Mouse (Mus musculus) cerebellum, adult 2 months (tissue): ENCODE measurements around the gene Zbtb20. TPM values are rescaled to one million over a fixed set of nuclear protein-coding genes. Genes with fewer than 3 reads are reported as not detected.

Experiments
- DNase-seq, 2 experiments: peaks; one replicate each; pipeline ENCODE4 v3.0.0; 2021
- H3K27ac ChIP-seq: fragments of 200-500 bp; 2 replicates; pipeline ENCODE4 v1.5.1; 2012; ENCODE audit warnings: low read length, control low read depth, inconsistent platforms; ENCODE audit not compliant: insufficient read depth
- H3K27me3 ChIP-seq: fragments of 200-500 bp; 2 replicates; pipeline ENCODE4 v1.6.1; 2012; ENCODE audit warnings: inconsistent platforms, mild to moderate bottlenecking, low read length, moderate library complexity; ENCODE audit not compliant: control insufficient read depth, insufficient read depth
- H3K4me1 ChIP-seq: fragments of 200-500 bp; 2 replicates; pipeline ENCODE4 v1.6.1; 2011; ENCODE audit warnings: low read length; ENCODE audit not compliant: control insufficient read depth, insufficient read depth
- H3K4me3 ChIP-seq: fragments of 200-500 bp; replicated peaks from 2 replicates; pipeline ENCODE3; 2011; ENCODE audit warnings: mild to moderate bottlenecking, low read depth, low read length, control low read depth; ENCODE audit not compliant: insufficient read depth
- CTCF ChIP-seq: fragments of 200-500 bp; IDR thresholded peaks from 2 replicates; pipeline ENCODE4 v1.5.1; 2011; ENCODE audit warnings: low read depth, mild to moderate bottlenecking, control low read depth, low read length, moderate library complexity, borderline replicate concordance; ENCODE audit not compliant: insufficient read depth
- POLR2A ChIP-seq: fragments of 200-500 bp; IDR thresholded peaks from 2 replicates; pipeline ENCODE4 v1.6.1; 2011; ENCODE audit warnings: low read length, control low read depth, borderline replicate concordance; ENCODE audit not compliant: insufficient read depth
- WGBS: fragments of 180-500 bp; shearing (Covaris S2); methylation state at CpG from one replicate; pipeline ENCODE4 v1.1.7; 2018; 5-methylcytosine and 5-hydroxymethylcytosine counted together
- polyA plus RNA-seq: library from polyadenylated mRNA; depleted of rRNA; stranded (reverse); fragments of >200 nt; gene quantifications from 2 replicates; pipeline ENCODE4 v1.2.3, GENCODE M21; 2012

Zbtb20 gene
- polyA plus RNA-seq, 1 experiment, result 25.2 TPM

DNA sequence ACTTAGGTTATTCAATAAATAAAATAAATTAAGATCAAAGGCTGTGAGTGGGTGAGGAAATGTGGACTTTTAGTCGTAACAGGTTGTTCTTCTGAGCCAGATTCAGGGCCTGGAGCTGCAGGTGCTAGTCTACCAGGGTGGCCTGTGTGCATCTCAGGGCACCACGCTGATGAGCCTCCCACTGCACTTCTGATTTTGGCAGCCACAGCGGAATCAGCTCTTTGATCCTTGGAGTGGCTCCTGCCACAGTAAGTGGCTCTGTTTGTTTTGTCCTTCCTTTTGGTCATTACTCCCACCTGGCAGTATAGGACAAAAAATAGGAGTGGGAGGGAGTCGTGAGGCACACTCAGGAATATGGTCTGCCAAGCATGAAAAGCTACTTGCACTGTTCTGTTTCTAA lies 354.6 kb downstream of the Zbtb20 start:
- 20% methylated on average over 4 of the region's 4 CpGs for WGBS
- Histone ChIP-seq H3K27ac (no peak overlapping the region), H3K27me3 (no peaks in the 10 kb centered on the region), H3K4me1 (peaks cover 3% of the 10 kb centered on the region; the same call in 1 of the 2 replicates), H3K4me3 (no peak overlapping the region)
- peak; percentile 23 to 32 for DNase-seq
- TF ChIP-seq CTCF, result no peak
- TF ChIP-seq POLR2A, result no peak

DNA sequence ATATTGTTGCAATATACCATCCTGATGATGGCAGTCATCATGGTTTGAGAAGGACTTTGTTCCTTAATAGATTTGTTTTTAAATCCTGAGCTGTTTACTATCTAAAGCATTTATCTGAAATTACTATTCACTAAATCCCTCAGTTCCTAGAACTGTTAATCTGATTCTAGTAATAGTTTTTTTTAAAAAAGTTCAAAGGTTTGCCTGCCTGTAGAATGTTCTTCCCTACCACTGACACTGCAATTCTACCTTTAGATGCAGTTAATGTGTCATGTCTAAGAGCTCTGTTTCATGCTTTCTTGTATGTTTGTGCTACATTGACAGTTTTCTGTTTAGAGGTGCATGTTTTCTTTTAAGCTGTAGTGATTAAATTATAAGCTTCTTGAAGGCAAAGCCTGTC lies 358.6 kb downstream of the Zbtb20 start:
- no peak for TF ChIP-seq POLR2A
- TF ChIP-seq CTCF, result no peak
- Histone ChIP-seq H3K27me3 (no peaks in the 10 kb centered on the region), H3K27ac (no peak overlapping the region), H3K4me1 (peaks cover 5% of the 10 kb centered on the region), H3K4me3 (no peak overlapping the region)
- no peak for DNase-seq

DNA sequence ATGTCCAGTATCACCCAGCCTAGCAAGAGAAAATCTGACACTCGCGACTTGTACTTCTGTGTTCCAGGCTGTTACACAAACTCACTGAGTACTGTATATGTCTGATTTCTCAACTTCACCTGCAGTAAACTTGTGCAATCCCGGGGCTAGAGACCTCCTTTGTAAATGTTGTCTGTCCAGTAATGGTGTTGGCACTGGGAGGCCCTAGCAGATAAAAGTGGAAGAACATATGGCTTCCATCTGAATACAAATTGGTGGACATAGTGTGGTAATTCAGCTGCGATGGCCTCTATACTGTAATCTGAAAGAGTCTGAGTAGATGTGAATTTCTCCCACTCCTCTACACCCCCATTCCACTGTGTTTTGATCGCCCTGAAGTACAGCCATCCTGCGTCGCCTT lies 359.6 kb downstream of the Zbtb20 start:
- Histone ChIP-seq H3K4me3 (no peak overlapping the region), H3K4me1 (peaks cover 3% of the 10 kb centered on the region), H3K27me3 (no peaks in the 10 kb centered on the region), H3K27ac (no peak overlapping the region)
- WGBS, result 45% methylated on average over 7 of the region's 7 CpGs
- DNase-seq, result no peak
- TF ChIP-seq CTCF (no peak), POLR2A (no peak)

DNA sequence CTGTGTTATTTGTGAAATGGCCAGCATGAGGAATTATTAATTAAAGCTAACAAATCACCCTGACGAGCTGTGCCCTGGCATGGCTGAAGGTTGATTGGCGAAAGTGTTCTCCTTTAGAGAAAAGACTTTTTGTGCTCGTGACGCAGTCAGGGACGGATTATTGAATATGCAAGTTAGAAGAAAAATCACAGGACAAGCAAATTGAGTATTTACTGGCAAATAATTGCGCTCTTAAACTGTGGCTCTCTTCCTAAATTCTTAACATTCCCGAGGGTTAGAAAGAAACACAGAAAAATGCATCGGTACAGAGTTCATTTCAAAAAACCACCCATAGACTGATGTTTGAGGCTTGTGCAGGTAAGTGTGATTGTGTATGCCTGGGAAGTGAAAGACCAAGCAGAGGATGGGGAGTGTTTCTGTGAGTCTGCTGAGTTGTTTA lies 360.1 kb downstream of the Zbtb20 start:
- peak in 1 of 2 experiments; percentile 17 for DNase-seq
- no peaks in the 10 kb centered on the region for H3K27me3 ChIP-seq
- no peak overlapping the region for H3K27ac ChIP-seq
- H3K4me1 ChIP-seq, result peaks cover 3% of the 10 kb centered on the region
- H3K4me3 ChIP-seq, result no peak overlapping the region
- no peak for TF ChIP-seq POLR2A
- no peak for TF ChIP-seq CTCF
- 66% methylated on average over 8 of the region's 8 CpGs for WGBS

DNA sequence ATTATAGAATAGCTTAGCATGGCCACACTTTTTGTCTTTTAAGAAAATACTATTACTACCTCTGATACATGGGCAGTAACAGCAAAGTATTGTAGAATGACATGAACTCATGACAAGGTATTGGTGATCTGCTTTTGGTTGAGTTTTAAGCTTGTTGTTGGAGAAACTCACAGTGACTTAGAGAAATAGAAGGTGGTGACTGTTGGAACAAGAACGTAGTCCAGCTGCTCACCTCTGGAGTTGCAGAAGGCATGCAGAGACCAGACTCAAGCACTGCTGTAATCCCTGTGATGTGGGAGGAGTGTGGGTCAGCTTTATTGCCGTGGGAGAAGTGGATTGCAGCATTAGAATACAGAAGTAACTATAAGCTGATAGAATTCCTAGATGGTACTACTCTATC lies 361.9 kb downstream of the Zbtb20 start:
- Histone ChIP-seq H3K27me3 (no peaks in the 10 kb centered on the region), H3K4me3 (no peak overlapping the region), H3K27ac (no peak overlapping the region), H3K4me1 (peaks cover 3% of the 10 kb centered on the region)
- no peak for TF ChIP-seq CTCF
- TF ChIP-seq POLR2A, result no peak
- 94% methylated on average over 2 of the region's 2 CpGs for WGBS
- no peak for DNase-seq

DNA sequence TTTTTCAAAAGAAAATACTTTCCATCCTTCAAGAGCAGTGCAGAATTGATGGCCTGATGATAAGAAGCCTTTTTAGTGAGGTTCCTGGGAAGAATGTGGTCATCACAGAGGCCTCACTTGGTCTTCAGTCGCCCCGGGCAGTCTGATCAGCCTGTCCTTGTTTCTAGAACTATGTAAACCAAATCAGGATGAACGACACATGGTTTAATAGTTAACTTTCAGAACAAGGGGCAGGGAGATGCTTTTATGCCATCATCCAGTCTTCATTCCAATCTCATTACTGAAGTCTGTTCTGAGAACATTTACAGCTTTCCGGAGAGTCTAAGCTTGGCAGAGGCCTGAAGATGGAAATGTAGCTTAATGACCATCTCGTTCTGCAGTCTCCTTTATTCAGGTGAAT lies 371.3 kb downstream of the Zbtb20 start:
- no peak overlapping the region for H3K27ac ChIP-seq
- no peak for DNase-seq
- H3K4me3 ChIP-seq, result no peak overlapping the region
- no peaks in the 10 kb centered on the region for H3K27me3 ChIP-seq
- WGBS, result 90% methylated on average over 5 of the region's 5 CpGs
- no peak for TF ChIP-seq POLR2A
- no peak for TF ChIP-seq CTCF
- H3K4me1 ChIP-seq, result no peaks in the 10 kb centered on the region

- Histone ChIP-seq H3K27me3 (no peaks in the 10 kb centered on the region), H3K4me1 (no peaks in the 10 kb centered on the region), H3K4me3 (no peak overlapping the region), H3K27ac (no peak overlapping the region)
- TF ChIP-seq POLR2A (no peak), CTCF (no peak)
- no peak for DNase-seq
- WGBS, result 51% methylated on average over 2 of the region's 2 CpGs
Observed at GRCm38 (mm10) chr16:43253077-43253476, 377.4 kb downstream of the Zbtb20 start.

GRCm38 (mm10) chr16:43253746-43254145 lies 378.1 kb downstream of the Zbtb20 start:
- TF ChIP-seq CTCF, result no peak
- no peak for TF ChIP-seq POLR2A
- no peaks in the 10 kb centered on the region for H3K4me1 ChIP-seq
- no peak overlapping the region for H3K4me3 ChIP-seq
- DNase-seq, result no peak
- WGBS, result 97% methylated on average over 4 of the region's 4 CpGs
- no peaks in the 10 kb centered on the region for H3K27me3 ChIP-seq
- no peak overlapping the region for H3K27ac ChIP-seq

- no peak overlapping the region for H3K4me3 ChIP-seq
- TF ChIP-seq POLR2A (no peak), CTCF (no peak)
- H3K27me3 ChIP-seq, result no peaks in the 10 kb centered on the region
- no peak for DNase-seq
- no peaks in the 10 kb centered on the region for H3K4me1 ChIP-seq
- WGBS, result 93% methylated on average over 3 of the region's 3 CpGs
- H3K27ac ChIP-seq, result no peak overlapping the region
Observed at GRCm38 (mm10) chr16:43256191-43256899, 380.7 kb downstream of the Zbtb20 start.
